Mouse (Mus musculus) liver, embryonic 13.5 days (tissue): ENCODE results near the gene Zranb3. TPM values are rescaled to one million over a fixed set of nuclear protein-coding genes. Genes with fewer than 3 reads are reported as not detected.

Experiments
- ATAC-seq: fragments of 200-750 bp; cut with Nextera tagmentation; 2 replicates; pipeline ENCODE4 v1.8.0; 2017; ENCODE audit warnings: low read depth, mild to moderate bottlenecking, moderate number of reproducible peaks, moderate library complexity
- DNase-seq: peaks from one replicate; pipeline ENCODE4 v3.0.0; 2022
- H3K27ac ChIP-seq: fragments of 300-500 bp; sonication (generic); 2 replicates; pipeline ENCODE4 v1.5.1; 2015; ENCODE audit warnings: moderate library complexity, mild to moderate bottlenecking, inconsistent platforms
- H3K27me3 ChIP-seq: fragments of 300-500 bp; sonication (generic); 2 replicates; pipeline ENCODE4 v1.6.1; 2015; ENCODE audit warnings: mild to moderate bottlenecking, inconsistent platforms
- H3K36me3 ChIP-seq: fragments of 300-500 bp; sonication (generic); 2 replicates; pipeline ENCODE4 v1.6.1; 2015; ENCODE audit warnings: mild to moderate bottlenecking, inconsistent platforms
- H3K4me1 ChIP-seq: fragments of 300-500 bp; sonication (generic); replicated peaks from 2 replicates; pipeline ENCODE4 v1.6.1; 2015; ENCODE audit warnings: inconsistent platforms
- H3K4me2 ChIP-seq: fragments of 300-500 bp; sonication (generic); 2 replicates; pipeline ENCODE4 v1.6.1; 2015; ENCODE audit warnings: inconsistent platforms, mild to moderate bottlenecking, moderate library complexity
- H3K4me3 ChIP-seq: fragments of 300-500 bp; sonication (generic); replicated peaks from 2 replicates; pipeline ENCODE4 v1.5.1; 2015; ENCODE audit warnings: mild to moderate bottlenecking, inconsistent platforms
- H3K9ac ChIP-seq: fragments of 300-500 bp; sonication (generic); 2 replicates; pipeline ENCODE4 v1.6.1; 2015; ENCODE audit warnings: mild to moderate bottlenecking, inconsistent platforms
- H3K9me3 ChIP-seq: fragments of 300-500 bp; sonication (generic); replicated peaks from 2 replicates; pipeline ENCODE4 v1.6.1; 2016; ENCODE audit warnings: inconsistent platforms
- WGBS: fragments of 180-500 bp; shearing (Covaris S2); methylation state at CpG from one replicate; pipeline ENCODE4 v1.1.7; 2015; ENCODE audit not compliant: insufficient replicate concordance; 5-methylcytosine and 5-hydroxymethylcytosine counted together
- polyA plus RNA-seq: library from polyadenylated mRNA; unstranded; fragments of >200 nt; fragmentation: Nextera tagmentation; extraction: Ambion mirVana; gene quantifications from 2 replicates; pipeline ENCODE4 v1.2.1, GENCODE M21; 2015

The Zranb3 gene
- polyA plus RNA-seq, 1 experiment from 2014 or later, result 4.7 TPM

- H3K4me1 ChIP-seq, result peaks cover 9% of the 10 kb centered on the region; the same call in 1 of the 2 replicates
- H3K27ac ChIP-seq, result no peak overlapping the region
- H3K9ac ChIP-seq, result no peak overlapping the region
- 0 out of 2 replicates have a peak, but pooled peaks cover 3% of the 10 kb centered on the region for H3K36me3 ChIP-seq
- ATAC-seq, result no peak
- H3K27me3 ChIP-seq, result no peaks in the 10 kb centered on the region
- DNase-seq, result no peak
- no peak overlapping the region for H3K4me3 ChIP-seq
- 73% methylated on average over 5 of the region's 5 CpGs for WGBS
- H3K4me2 ChIP-seq, result no peak overlapping the region
- no peaks in the 10 kb centered on the region for H3K9me3 ChIP-seq
Observed at GRCm38 (mm10) chr1:128080936-128081696, 21.7 kb downstream of the Zranb3 start.

GRCm38 (mm10) chr1:128078646-128079045 lies 24.2 kb downstream of the Zranb3 start:
- no peak for ATAC-seq
- Histone ChIP-seq H3K9me3 (no peaks in the 10 kb centered on the region), H3K4me2 (no peak overlapping the region), H3K27ac (no peak overlapping the region), H3K36me3 (0 out of 2 replicates have a peak, but pooled peaks cover 3% of the 10 kb centered on the region), H3K9ac (no peak overlapping the region), H3K27me3 (no peaks in the 10 kb centered on the region), H3K4me1 (peaks cover 9% of the 10 kb centered on the region; the same call in 1 of the 2 replicates), H3K4me3 (no peak overlapping the region)
- 84% methylated on average over 1 of the region's 1 CpGs for WGBS
- DNase-seq, result no peak

- no peak for ATAC-seq
- WGBS, result 73% methylated on average over 2 of the region's 2 CpGs
Observed at GRCm38 (mm10) chr1:128077788-128078187, 25.1 kb downstream of the Zranb3 start.

GRCm38 (mm10) chr1:128076791-128077479 lies 25.9 kb downstream of the Zranb3 start:
- DNase-seq (no peak), ATAC-seq (no peak)
- 73% methylated on average over 8 of the region's 8 CpGs for WGBS

More at GRCm38 (mm10) chr1:128077788-128078187, 25.1 kb downstream of the Zranb3 start:
- Histone ChIP-seq H3K27me3 (no peaks in the 10 kb centered on the region), H3K4me3 (no peak overlapping the region), H3K36me3 (0 out of 2 replicates have a peak, but pooled peaks cover 3% of the 10 kb centered on the region), H3K4me1 (peaks cover 7% of the 10 kb centered on the region; the same call in 1 of the 2 replicates), H3K9me3 (no peaks in the 10 kb centered on the region), H3K9ac (no peak overlapping the region), H3K4me2 (no peak overlapping the region), H3K27ac (no peak overlapping the region)
- no peak for DNase-seq

GRCm38 (mm10) chr1:128073051-128073450 lies 29.8 kb downstream of the Zranb3 start:
- Histone ChIP-seq H3K4me1 (peaks cover 19% of the 10 kb centered on the region), H3K9ac (no peak overlapping the region), H3K27me3 (no peaks in the 10 kb centered on the region), H3K4me2 (no peak overlapping the region), H3K27ac (no peak overlapping the region), H3K9me3 (no peaks in the 10 kb centered on the region), H3K36me3 (0 out of 2 replicates have a peak, but pooled peaks cover 3% of the 10 kb centered on the region), H3K4me3 (no peak overlapping the region)
- no peak for ATAC-seq
- WGBS, result 79% methylated on average over 6 of the region's 6 CpGs
- DNase-seq, result no peak

More at GRCm38 (mm10) chr1:128076791-128077479, 25.9 kb downstream of the Zranb3 start:
- Histone ChIP-seq H3K4me3 (no peak overlapping the region), H3K27me3 (no peaks in the 10 kb centered on the region), H3K9ac (no peak overlapping the region), H3K4me1 (peaks cover 6% of the 10 kb centered on the region; the same call in 1 of the 2 replicates), H3K36me3 (0 out of 2 replicates have a peak, but pooled peaks cover 3% of the 10 kb centered on the region), H3K4me2 (no peak overlapping the region), H3K9me3 (no peaks in the 10 kb centered on the region), H3K27ac (no peak overlapping the region)

- ATAC-seq, result no peak
- Histone ChIP-seq H3K27me3 (no peaks in the 10 kb centered on the region), H3K4me3 (no peak overlapping the region), H3K9ac (no peak overlapping the region), H3K36me3 (peaks cover 7% of the 10 kb centered on the region; the same call in 1 of the 2 replicates), H3K4me1 (peaks cover 22% of the 10 kb centered on the region), H3K4me2 (no peak overlapping the region), H3K9me3 (no peaks in the 10 kb centered on the region), H3K27ac (no peak overlapping the region)
- no peak for DNase-seq
- 78% methylated on average over 3 of the region's 3 CpGs for WGBS
Observed at GRCm38 (mm10) chr1:128070003-128070402, 32.8 kb downstream of the Zranb3 start.

- H3K27ac ChIP-seq, result peak overlapping the region; percentile 58
- no peaks in the 10 kb centered on the region for H3K9me3 ChIP-seq
- peaks cover 25% of the 10 kb centered on the region for H3K4me1 ChIP-seq
- no peaks in the 10 kb centered on the region for H3K27me3 ChIP-seq
- no peak overlapping the region for H3K4me3 ChIP-seq
- no peak for DNase-seq
- peak; percentile 92 for ATAC-seq
- WGBS, result 25% methylated on average over 2 of the region's 2 CpGs
- H3K9ac ChIP-seq, result no peak overlapping the region
- peaks cover 7% of the 10 kb centered on the region; the same call in 1 of the 2 replicates for H3K36me3 ChIP-seq
- no peak overlapping the region for H3K4me2 ChIP-seq
Observed at GRCm38 (mm10) chr1:128068945-128069397, 33.9 kb downstream of the Zranb3 start.

GRCm38 (mm10) chr1:128064716-128065115 lies 38.1 kb downstream of the Zranb3 start:
- Histone ChIP-seq H3K36me3 (peaks cover 7% of the 10 kb centered on the region; the same call in 1 of the 2 replicates), H3K9me3 (no peaks in the 10 kb centered on the region), H3K27me3 (no peaks in the 10 kb centered on the region), H3K4me1 (peaks cover 35% of the 10 kb centered on the region), H3K27ac (no peak overlapping the region), H3K4me2 (no peak overlapping the region), H3K4me3 (no peak overlapping the region), H3K9ac (no peak overlapping the region)
- 86% methylated on average over 6 of the region's 6 CpGs for WGBS
- DNase-seq (no peak), ATAC-seq (no peak)

GRCm38 (mm10) chr1:128062167-128062566 lies 40.7 kb downstream of the Zranb3 start:
- WGBS, result 26% methylated on average over 1 of the region's 1 CpGs
- no peak overlapping the region for H3K4me2 ChIP-seq
- H3K4me1 ChIP-seq, result peaks cover 17% of the 10 kb centered on the region
- H3K27me3 ChIP-seq, result no peaks in the 10 kb centered on the region
- H3K36me3 ChIP-seq, result peaks cover 11% of the 10 kb centered on the region; the same call in 1 of the 2 replicates
- no peaks in the 10 kb centered on the region for H3K9me3 ChIP-seq
- no peak overlapping the region for H3K9ac ChIP-seq
- no peak overlapping the region for H3K27ac ChIP-seq
- DNase-seq, result no peak
- no peak overlapping the region for H3K4me3 ChIP-seq
- ATAC-seq, result peak; percentile 48; the same call in 1 of the 2 replicates

- DNase-seq (no peak), ATAC-seq (no peak)
- Histone ChIP-seq H3K9ac (no peak overlapping the region), H3K36me3 (peaks cover 5% of the 10 kb centered on the region; the same call in 1 of the 2 replicates), H3K4me1 (peaks cover 17% of the 10 kb centered on the region), H3K27me3 (no peaks in the 10 kb centered on the region), H3K9me3 (no peaks in the 10 kb centered on the region), H3K27ac (no peak overlapping the region), H3K4me3 (no peak overlapping the region), H3K4me2 (no peak overlapping the region)
- 60% methylated on average over 1 of the region's 1 CpGs for WGBS
Observed at GRCm38 (mm10) chr1:128061401-128061800, 41.4 kb downstream of the Zranb3 start.

GRCm38 (mm10) chr1:128060655-128061344 lies 42.0 kb downstream of the Zranb3 start:
- Histone ChIP-seq H3K36me3 (peaks cover 5% of the 10 kb centered on the region; the same call in 1 of the 2 replicates), H3K9me3 (no peaks in the 10 kb centered on the region), H3K4me1 (peaks cover 17% of the 10 kb centered on the region), H3K27ac (no peak overlapping the region), H3K9ac (no peak overlapping the region), H3K4me2 (no peak overlapping the region), H3K27me3 (no peaks in the 10 kb centered on the region), H3K4me3 (no peak overlapping the region)
- WGBS, result 51% methylated on average over 8 of the region's 8 CpGs
- ATAC-seq (no peak), DNase-seq (no peak)
